Mouse (Mus musculus) neutrophil, adult 5-6 weeks (primary cell): ENCODE data around the gene Map6d1. TPM values are rescaled to one million over a fixed set of nuclear protein-coding genes. Genes with fewer than 3 reads are reported as not detected.
A peak's percentile ranks its signal among the peaks of the same experiment; 100 is the strongest.

Experiments used
- ATAC-seq: fragments of 151-379, 151-347 bp; 2 replicates; pipeline ENCODE4 v1.8.0; 2017; ENCODE audit warnings: mild to moderate bottlenecking, moderate TSS enrichment; ENCODE audit not compliant: insufficient number of reproducible peaks, poor library complexity, low FRiP score, severe bottlenecking; ENCODE audit errors: extremely low read depth
- total RNA-seq: library from RNA; stranded (forward); fragments of 200-1000 nt; gene quantifications from 2 replicates; pipeline ENCODE4 v1.2.3, GENCODE M21; 2017

Gene Map6d1
- not detected in 2 replicates for total RNA-seq

DNA sequence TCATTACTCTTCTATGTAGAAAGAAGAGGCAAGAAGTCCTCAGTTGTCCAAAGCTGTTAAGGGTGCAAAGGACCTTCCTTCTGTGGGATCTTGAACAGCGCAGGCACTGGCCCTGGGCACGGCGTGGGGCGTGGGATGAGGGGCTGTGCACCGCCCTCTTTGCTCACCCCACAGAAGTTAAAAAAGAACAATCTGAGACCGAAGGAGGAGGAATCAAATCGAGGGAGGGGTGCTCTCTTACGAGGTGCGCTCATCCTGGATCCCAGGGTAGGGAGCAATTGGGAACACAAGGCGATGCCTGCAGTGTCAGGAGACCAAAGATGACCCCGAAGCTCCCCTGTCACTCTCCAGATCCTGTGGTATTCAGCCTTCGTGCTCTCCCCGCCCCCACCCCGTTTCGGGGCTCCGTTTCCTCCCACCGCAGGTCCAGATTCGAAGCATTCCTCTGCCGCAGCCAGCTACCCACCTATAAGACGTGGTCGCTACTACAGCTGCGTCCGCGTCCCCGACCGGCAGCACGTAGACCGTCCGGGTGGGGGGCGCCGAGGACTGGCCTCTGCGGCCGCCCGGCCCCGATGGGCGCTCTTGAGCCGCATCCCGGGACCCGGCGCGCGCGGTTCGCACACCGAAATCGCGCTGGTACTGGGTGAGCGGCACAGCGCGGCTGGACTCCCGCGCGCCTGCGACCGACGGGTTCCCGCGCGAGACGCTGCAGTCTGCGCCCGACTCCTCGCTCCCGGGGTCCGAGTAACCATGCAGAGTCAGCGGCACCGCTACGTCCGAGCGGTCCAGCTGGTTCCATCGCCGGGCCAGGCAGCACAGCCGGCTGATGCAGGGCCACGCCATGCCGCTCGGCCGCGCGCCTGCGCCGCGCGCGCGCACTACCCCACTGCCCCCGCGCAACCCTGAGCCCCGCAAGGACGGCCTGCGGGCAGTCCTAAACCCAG lies at the start of gene Map6d1:
Map6d1 (minus strand) TSS at position 891 of the 947 bp plus-strand sequence.
- ATAC-seq, result no peak

DNA sequence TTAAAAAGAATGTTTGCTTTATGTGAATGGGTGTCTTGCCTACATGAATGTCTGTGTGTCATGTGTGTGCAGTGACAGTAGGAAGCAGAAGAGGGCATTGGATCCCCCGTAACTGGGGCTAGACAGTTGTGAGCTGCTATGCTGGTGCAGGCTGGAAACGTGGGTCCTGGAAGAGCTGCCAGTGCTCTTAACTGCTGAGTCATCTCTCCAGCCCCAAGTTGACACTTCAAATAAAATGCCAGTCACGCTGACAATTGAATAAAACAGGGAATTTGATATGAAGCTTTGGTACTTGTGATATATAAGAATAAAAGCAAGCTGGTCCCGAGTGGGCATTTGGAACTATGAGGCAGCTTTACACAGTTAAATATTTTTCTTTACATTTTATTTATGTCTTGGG lies 39.1 kb upstream of the Map6d1 start:
- ATAC-seq, result no peak

DNA sequence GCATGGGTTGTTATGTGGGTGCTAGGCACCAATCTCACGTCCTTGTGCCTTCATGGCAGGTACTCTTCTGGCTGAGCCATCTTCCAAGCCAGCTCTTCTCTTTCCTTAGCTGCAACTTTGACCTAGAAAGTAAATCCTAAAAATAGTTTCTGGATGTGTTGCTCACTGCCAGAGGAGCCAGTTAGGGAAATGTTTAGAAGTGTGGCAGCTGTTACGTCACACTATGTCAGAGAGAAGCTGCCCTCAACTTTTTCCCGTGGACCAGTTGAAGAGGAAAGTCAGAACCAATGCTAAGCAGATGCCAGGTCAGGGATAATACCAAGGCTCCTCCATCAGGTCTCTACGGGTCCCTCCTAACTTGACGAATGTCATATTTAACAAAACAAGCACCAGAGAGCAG lies 38.2 kb upstream of the Map6d1 start:
- no peak for ATAC-seq

DNA sequence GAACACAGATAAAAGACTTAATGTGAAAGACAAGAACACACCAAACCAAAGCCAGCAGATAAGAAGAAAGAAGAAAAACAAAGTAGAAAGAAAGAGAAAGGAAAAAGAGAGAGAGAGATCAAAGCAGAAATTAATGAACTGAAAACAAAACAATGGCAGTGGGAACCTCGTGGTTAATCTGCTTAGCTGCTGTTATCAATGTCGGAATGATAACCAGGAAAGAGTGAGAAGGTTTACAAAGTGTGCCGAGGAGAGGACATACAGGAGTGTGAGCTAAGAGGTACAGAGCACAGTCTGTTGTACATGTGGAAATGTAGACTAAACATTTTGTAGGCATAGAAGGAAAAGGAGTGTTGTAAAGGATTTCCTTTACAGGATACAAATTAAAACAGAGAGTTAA lies 31.8 kb upstream of the Map6d1 start:
- ATAC-seq, result no peak

DNA sequence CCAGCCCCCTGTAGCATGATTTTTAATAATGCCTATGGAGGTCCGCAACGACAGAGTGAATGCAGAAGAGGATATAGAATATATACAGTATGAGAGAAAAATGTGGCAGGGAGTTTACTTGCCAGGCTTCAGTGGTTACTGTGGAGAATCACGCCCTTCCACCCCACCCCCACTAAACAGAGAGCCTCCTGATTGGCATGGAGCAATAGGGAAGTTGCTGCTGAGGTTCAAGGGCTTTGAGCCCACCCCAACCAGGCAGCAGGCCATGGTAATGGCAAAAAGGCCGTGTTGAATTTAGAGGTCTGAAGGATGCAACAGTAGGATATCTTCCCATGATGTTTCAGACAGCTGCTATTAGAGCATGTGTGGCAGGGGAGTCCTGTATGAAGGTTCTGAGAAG lies 30.2 kb upstream of the Map6d1 start:
- ATAC-seq, result no peak

DNA sequence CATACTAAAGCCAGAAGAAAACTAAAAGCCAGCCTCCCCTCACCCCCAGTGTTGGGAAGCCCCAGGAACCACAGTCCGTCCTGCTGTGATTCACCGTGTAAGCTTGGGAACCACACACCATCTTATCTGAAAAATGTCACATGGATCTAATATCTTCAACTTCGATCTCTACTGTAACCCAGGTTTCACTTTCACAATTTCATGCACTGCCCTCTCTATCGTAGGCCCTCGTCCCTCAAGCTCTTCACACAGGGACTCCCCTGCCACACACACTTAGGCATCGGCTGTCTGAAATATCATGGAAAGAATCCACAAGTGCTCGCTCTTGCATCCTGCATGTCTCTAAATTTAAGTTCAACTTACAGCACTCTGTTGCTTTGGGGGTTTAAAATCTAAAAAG lies 23.9 kb upstream of the Map6d1 start:
- no peak for ATAC-seq

DNA sequence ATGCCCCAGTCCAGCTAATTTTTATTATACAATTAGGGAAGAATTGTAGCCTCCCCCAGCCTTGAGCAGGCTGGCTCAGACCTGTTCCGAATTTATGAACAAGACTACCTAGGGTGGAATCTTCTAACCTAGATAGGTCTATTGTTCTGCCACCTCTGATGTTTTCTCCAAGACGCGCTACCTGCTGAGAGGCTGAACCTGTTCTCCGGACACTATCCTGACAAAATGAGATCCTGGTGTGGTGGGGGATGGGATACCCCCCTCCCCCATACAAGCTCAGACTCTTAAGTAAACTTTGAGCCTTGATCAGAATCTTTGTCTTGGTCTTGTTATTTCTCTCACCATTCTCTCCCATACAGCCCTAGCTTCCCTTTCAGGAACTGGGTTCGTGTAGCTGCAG lies 16.8 kb upstream of the Map6d1 start:
- ATAC-seq, result no peak

DNA sequence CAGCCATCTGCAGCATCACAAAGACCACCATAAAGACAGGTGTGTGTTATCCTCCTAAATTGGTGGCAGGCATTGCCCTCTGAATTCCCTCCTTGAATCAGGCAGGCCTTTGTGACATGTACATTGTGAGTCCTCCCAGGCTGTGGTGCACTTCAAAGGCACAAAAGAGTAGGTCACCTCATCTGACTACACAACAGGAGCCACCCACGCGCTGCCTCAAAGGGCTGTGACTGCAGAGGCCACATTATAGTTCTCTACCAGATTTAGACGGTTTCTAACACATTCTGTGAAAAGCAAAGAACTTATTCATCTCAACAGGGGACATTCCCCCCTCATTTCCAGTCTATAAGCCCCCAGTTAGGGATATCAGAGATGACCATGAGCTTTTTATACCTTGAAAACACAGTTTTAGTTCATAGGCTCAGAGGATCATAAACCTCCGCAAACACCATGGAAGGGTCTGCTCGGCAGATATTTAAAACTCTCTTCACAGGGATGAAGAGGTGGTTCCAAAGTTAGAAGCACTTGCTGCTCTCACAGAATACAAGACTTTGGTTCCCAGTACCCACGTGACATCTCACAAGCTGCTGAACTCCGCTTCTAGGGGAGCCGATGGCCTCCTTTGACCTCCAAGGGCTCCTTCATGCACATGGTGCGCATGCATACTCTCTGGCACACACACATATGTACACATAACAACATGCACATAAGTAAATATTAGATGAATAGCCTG lies 7.5 kb upstream of the Map6d1 start:
- ATAC-seq, result no peak

DNA sequence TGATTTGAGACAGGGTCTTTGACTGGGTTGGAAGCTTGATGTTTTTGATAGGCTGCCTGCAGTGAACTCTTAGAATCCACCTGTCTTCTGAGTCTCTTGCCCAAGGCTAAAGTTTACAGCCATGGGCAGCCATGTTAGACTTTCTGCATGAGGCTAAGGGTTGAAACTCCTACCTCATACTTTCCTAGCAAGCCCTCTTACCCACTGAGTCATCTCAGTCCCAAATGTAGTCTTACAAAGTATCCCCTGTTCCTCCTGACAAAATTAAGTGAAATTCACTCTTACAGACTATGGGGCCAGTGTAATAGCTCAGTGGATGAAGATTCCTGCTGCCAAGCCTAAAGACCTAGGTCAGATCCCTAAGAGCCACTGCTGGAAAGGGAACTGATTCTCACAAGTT lies 5.9 kb upstream of the Map6d1 start:
- ATAC-seq, result no peak

DNA sequence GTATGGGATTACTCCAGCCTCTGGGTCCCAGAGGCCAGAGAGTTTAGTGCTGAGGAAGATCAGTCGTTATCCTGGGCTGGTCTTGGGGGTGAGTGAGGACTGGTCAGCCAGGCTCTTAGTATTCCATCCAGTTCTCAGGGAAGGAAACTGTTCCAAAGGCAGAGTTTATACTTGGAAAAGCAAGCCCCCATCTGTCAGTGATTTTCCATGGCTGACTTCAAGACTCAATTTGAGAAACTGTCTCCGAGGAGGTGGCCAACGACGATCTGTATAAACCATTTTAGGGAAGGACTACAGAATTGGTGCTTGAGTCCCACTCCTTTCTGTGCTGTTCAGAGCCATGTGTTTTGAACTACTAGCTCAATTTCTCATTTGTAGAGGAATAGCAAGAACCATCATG lies 2.5 kb downstream of the Map6d1 start:
- ATAC-seq, result no peak

DNA sequence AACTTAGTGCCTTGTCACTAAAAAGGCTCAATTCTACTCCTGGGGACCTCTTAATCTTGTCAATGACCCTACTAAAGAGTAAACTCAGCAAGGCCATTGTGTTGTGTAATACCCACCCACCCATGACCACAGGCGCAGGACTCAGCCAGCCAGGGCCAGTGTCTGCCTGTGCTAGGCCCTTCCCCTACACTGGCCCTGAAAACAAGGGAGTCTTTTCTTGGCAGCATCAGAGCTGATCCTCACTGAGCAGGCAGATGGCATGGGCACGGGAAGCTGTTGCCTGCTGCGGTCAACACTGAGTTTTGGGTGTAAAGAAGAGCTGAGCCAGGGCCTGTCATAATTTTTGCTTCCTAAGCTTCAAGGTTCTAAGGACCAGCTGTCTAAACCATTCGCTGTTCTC lies 3.7 kb downstream of the Map6d1 start:
- no peak for ATAC-seq

DNA sequence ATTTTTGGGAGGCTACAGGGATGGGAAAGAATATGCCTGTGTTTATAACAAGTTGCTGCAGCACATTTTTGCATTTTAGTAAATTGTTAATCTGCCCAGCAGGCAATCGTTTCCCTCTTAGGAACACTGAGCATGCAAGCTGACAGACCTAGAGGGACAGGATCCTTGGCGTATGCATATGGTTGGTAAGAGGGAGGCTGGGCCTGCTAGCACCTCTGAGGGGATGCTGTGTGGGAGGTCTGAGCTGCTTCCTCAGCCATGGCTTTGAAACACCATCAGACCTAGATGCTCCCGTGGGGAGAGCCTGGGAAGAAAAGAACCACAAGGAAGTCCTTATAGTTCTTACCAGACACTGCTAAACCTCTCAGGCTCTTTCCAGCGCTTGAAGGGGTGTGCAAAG lies 6.8 kb downstream of the Map6d1 start:
- ATAC-seq, result no peak

DNA sequence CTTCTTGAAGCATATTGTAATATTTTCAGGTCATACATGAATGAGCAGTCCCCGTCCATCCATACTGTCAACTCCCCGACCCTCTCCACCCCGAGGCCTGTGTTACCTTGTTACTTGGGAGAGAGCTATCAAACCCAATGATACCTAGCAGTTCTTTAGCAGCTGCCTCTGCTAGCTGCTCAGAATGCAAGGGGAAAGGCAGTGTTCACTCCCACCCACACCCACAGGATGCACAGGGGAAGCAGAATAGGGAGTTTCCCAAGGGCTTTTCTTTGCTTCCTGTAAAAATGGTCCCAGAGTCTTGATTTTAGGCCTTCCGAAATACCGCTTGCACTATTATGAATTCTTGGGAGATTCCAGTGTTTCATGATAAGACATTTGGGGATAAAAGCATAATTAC lies 13.0 kb downstream of the Map6d1 start:
- ATAC-seq, result no peak

DNA sequence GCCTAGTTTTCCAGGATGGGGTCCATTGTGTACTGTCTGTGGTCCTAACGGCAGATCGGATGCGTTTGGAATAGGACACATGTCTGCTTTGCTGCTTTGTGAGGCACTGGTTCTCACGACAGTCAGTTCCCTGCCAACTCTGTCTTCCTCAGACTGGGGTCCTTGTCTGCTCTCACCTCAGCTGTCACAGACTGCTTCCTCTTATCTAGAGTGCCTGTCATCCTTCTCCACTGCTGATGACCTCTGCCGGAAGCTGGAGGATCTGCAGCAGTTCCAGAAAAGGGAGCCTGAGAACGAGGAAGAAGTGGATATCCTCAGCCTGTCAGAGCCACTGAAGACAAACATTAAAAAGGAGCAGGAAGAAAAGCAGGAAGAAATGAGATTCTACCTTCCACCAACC lies 13.7 kb downstream of the Map6d1 start:
- no peak for ATAC-seq

DNA sequence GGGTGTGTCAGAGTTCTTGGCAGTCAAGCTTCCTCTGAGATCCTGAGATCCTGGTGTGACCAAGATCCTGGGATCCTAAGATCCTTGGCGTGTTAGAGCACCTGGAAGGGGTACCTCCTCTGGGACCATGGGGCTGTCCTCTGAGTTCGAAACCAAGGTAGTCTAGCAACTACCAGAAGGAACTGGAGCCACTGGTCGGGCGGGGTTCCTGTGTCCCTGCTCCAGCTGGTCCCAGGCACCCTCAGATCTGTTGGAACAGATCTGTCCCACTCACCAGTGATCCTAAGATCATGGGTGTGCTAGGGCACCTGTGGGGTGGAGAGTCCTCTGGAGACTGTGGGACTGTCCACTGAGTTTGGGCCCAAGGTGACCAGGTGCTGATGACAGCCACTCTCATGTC lies 14.5 kb downstream of the Map6d1 start:
- no peak for ATAC-seq

DNA sequence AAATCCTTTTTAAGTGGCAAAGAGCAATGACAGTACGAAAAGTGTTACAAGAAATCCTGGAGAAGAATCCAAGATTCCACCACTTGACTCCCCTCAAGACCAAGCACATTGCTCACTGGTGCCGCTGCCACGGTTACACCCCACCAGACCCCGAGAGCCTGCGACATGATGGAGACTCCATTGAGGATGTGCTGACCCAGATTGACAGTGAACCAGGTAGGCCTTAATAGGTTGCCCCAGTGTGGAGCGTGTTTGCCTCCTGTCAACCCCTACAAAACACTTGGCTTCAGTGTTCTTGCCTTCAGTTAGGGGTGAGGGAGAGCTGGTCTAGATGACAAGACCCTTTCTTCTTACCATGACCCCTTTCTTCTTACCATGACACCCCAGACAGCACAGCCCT lies 18.4 kb downstream of the Map6d1 start:
- ATAC-seq, result no peak

DNA sequence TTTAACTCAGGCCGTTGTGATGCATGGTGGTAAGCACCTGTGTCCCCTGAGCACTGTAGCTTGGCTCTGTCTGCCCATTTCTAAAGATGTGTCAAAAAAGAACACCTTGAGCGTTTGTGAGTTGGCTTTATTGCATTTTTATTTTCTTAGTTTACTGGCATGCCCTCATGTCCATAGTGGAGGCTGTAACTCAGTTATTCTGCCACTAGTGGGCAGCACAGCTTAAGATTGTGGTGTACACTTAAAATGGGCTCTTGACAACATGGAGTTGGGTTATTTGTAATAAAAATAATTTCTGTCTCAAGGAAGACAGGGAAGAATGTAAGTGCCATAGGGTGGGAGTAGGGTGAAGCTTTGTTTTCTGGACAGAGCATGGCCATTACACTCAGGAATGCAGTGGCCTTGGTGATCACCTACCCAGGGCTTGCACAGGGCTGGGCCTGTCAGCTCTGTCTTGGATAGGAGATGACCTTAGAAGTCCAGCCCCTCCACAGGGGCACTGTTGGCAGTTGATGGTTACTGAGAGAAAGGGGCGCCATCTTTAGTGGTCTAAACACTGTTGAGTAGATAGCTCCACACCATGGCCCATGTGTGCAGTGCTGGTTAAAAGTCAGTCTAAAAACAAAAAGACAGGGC lies 27.4 kb downstream of the Map6d1 start:
- ATAC-seq, result peak; percentile 39; the same call in 1 of the 2 replicates

DNA sequence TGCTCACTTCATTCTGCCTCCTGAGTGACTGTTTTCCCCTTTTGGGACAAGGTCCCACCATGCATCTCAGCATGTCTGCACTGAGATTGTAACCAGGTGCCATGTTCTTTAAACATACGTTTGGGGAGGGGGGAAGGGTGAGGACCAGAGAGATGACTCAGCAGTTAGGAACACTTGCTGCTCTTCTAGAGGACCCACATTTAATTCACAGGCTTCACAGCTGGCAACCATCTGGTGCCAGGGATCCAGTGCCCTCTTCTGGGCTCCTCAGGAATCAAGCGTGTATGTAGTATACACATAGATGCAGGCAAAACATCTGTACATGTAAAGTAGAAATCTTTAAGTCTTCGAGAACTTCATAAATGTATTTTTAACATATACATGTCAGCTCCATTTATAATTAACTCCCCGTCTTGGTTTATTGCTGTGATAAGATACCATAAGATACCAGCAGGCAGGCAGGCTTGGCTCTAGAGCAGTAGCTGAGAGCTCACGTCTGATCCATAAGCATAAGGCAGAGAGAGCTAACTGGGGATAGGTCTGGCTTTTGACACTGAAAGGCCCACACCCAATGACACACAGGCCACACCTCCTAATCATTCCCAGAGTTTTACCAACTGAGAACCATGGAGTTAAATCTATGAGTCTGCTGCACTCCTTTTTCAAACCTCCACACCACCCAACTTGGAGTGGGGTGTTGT lies 41.5 kb downstream of the Map6d1 start:
- ATAC-seq, result no peak

DNA sequence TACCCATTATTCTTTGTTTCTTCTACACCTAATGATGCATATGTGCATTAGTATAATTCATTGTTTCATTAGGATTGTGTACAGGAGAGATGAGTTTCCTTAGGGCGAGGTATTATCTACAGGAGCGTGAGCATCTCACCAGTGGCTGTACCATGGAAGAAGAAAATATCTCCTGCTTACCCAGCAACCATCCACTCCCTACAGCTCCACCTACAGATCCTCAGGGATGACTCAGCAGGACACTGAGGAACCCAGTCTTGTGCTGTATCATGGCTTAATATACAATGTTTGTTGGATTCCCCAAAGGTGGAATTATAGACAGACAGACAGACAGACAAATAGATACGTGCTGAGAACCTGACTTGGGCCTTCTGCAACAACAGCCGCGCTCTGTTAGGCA lies 44.2 kb downstream of the Map6d1 start:
- ATAC-seq, result no peak
